In genomic region chr7:78927266-78927665, GRCm38 (mm10) we compare ENCODE assay signal across 1 mouse cellular context.
TF ChIP-seq lines count a peak whose summit lies in the region.

No protein-coding gene starts in this region.

TF ChIP-seq in MEL, 35 proteins besides CTCF, POLR2A, EP300 and RAD21:
- TF ChIP-seq GATA1 (IDR thresholded peaks at IDR 0.05; ENCODE audit: low read depth, low read length) (peak; percentile 38; the same call in 1 of the 2 replicates), E2F4 (IDR thresholded peaks at IDR 0.05; ENCODE audit: borderline replicate concordance, low read depth, low read length) (no peak)
